Mouse (Mus musculus) heart, postnatal 0 days (tissue): Measurements from ENCODE around the gene Nfya.

Experiments used
- CTCF ChIP-seq: IDR thresholded peaks from 2 replicates; pipeline ENCODE4 v1.5.1; 2016; ENCODE audit warnings: antibody characterized with exemption, control low read depth, low read depth
- EP300 ChIP-seq: IDR thresholded peaks from 2 replicates; pipeline ENCODE4 v1.6.1; 2016; ENCODE audit warnings: antibody characterized with exemption, low read depth

GRCm38 (mm10) chr17:48453489-48453888 lies 43.8 kb upstream of the Nfya start:
- TF ChIP-seq CTCF, result 0 out of 2 replicates have a peak, but pooled peaks have one; percentile 24
- no peak for TF ChIP-seq EP300
